Mouse (Mus musculus) ES-Bruce4 (cell line): ENCODE results near the gene Rab11fip4.

Source experiments
- CTCF ChIP-seq: IDR thresholded peaks from one replicate; pipeline ENCODE4 v1.8.1; 2011; ENCODE audit warnings: low read depth, low read length
- EP300 ChIP-seq: IDR thresholded peaks from 2 replicates; pipeline ENCODE4 v1.6.1; 2011; ENCODE audit warnings: low read depth, low read length; ENCODE audit not compliant: insufficient read depth
- POLR2A ChIP-seq: IDR thresholded peaks from one replicate; pipeline ENCODE4 v1.8.1; 2011; ENCODE audit warnings: low read length; ENCODE audit not compliant: insufficient read depth

DNA sequence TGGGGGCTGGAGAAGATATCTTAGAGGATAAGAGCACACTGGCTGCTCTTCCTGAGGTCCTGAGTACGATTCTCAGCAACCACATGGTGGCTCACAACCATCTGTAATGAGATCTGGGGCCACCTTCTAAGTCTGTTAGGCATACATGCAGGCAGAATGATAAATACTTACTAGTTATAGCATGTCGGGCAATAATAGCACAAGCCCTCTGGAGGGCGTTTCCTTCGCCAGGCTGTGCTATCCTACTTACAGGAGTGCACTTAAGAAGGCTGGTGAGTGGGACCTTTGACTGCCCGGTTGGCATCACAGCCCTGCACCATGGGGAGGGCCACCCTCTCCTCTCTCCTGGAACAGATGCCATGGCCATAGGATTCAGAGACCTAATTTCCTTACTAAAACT is 112.4 kb downstream of the Rab11fip4 start:
- TF ChIP-seq EP300 (no peak), POLR2A (no peak), CTCF (no peak)
